Mouse (Mus musculus): Measurements from ENCODE around the gene Lpcat2b.

Gene Lpcat2b

DNA sequence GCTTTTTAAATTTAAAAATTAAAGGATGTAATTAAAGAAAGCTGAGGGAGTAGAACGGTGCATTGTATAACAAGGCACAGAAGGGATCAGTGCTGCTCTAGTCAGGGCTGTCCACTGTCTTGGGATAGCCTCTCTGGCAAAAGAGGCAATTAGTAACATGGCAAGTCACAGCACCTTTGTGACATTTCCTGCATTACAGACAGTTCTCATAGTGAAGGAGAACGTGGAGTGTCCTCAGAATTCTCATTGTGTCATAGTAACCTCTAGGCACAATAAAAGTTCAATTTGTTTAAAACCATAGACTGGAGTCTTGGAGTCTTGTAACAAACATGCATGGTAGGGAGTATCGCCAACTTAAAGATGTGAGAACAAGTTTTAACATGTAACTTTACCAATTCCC lies at the start of gene Lpcat2b:
Gene Lpcat2b (plus strand): TSS at position 301 of the 400 bp plus-strand sequence.
- WGBS, result 71% methylated on average over 3 of the region's 3 CpGs

- 94% methylated on average over 1 of the region's 1 CpGs for WGBS
Measured at GRCm38 (mm10) chr5:107387788-107388187, 43.6 kb upstream of the Lpcat2b start.

- 31% methylated on average over 2 of the region's 2 CpGs for WGBS
Measured at GRCm38 (mm10) chr5:107389373-107389772, 42.0 kb upstream of the Lpcat2b start.

DNA sequence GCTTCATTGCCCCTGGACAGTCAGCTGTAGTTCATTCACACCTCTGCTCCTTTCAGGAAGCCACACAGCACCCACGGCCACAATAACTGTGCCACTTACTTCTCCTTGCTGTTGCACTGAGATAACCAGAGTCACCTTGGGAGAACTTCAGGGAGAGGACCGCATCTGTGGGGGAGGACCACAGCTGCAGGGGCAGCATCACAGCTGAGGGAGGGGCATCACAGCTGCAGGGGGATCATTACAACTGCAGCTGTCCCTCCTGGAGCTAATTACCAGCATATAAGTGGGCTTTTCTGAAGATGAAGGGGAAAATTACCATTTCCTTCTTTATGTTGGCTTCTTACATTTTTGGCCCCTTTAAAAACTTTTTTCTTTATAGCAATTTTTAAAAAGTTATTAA lies 36.9 kb upstream of the Lpcat2b start:
- 69% methylated on average over 2 of the region's 2 CpGs for WGBS

GRCm38 (mm10) chr5:107402436-107402835 lies 28.9 kb upstream of the Lpcat2b start, which contains the start of gene Ephx4:
TSS of gene Ephx4 (plus strand) at chr5:107402736.
- WGBS, result 16% methylated on average over 5 of the region's 5 CpGs

GRCm38 (mm10) chr5:107403011-107403946 lies 28.1 kb upstream of the Lpcat2b start:
- WGBS, result under 1% methylated on average over 80 of the region's 80 CpGs

DNA sequence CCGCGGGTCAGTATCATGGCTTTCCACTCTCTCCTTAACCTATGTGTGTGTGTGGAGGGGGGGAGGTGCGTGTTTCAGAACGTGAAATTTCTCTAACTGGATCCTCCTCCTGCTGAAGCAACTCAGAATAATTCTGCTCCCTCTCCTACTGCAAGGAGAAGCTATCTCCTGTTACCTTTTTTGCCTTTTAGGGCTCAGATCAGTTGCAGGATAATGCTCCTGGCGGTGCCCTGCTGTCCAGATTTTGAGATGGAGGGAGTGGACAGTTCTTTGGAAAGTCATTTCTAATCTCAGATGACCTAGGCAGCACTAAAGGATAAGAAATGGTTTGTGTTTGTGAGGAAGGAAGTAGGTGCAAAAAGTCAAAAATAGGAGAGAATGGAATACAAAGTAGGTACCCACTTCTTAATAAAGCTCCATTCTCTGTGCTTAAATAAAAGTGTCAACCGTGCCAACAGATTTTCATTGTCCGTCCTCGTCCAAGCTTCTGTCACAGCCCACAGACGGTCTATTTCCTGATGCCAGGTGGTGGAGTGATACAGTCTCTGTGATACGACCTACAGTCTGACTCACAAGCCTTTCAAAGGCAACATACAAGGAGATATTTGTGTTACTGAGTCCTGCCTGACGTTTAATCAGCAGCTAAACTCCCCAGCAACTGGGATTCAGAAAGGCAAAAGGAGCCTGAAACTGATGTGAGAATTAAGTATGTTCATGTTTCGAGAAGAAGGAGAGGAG lies 27.2 kb upstream of the Lpcat2b start:
- WGBS, result 15% methylated on average over 12 of the region's 12 CpGs

- WGBS, result 50% methylated on average over 4 of the region's 4 CpGs
Measured at GRCm38 (mm10) chr5:107405361-107405760, 26.0 kb upstream of the Lpcat2b start.

- WGBS, result 68% methylated on average over 1 of the region's 1 CpGs
Measured at GRCm38 (mm10) chr5:107410305-107410704, 21.0 kb upstream of the Lpcat2b start.

DNA sequence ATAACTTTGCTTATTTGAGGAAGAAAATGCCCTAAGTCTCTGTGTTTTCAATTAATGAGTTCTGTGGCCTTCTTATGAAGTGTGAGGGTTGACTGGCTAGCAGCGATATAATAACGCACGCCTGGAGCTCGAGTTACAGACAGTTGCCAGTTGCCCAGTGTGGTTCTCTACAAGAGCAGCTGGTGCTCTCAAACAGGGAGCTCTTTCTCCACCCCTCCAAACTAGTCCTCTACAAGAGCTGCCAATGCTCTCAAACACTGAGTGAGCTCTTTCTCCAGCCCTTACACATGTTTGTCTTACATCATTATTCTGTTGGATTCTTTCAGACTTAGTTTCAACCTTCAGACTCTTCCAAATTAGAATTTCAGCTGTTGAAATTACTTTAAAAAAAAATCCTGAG lies 20.0 kb upstream of the Lpcat2b start:
- 21% methylated on average over 4 of the region's 4 CpGs for WGBS

- 83% methylated on average over 2 of the region's 2 CpGs for WGBS
Measured at GRCm38 (mm10) chr5:107412285-107412684, 19.1 kb upstream of the Lpcat2b start.

GRCm38 (mm10) chr5:107415098-107415497 lies 16.3 kb upstream of the Lpcat2b start:
- 46% methylated on average over 2 of the region's 2 CpGs for WGBS

- 12% methylated on average over 1 of the region's 1 CpGs for WGBS
Measured at GRCm38 (mm10) chr5:107421676-107422075, 9.7 kb upstream of the Lpcat2b start.

DNA sequence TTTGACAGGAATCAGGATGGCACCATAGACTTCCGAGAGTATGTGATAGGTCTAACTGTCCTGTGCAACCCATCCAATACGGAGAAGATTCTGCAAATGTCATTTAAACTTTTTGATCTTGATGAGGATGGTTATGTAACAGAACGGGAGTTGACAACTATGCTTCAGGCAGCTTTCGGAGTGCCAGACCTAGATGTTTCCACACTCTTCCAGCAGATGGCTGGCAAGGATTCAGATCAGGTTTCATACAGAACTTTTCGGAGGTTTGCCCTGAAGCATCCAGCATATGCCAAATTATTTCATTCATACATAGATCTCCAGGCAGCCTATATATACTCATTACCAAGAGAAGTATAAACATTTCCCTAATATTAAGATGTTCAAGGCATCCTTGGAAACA lies 2.7 kb downstream of the Lpcat2b start:
- WGBS, result 51% methylated on average over 5 of the region's 5 CpGs

GRCm38 (mm10) chr5:107436185-107436584 lies 4.8 kb downstream of the Lpcat2b start:
- 90% methylated on average over 6 of the region's 6 CpGs for WGBS

DNA sequence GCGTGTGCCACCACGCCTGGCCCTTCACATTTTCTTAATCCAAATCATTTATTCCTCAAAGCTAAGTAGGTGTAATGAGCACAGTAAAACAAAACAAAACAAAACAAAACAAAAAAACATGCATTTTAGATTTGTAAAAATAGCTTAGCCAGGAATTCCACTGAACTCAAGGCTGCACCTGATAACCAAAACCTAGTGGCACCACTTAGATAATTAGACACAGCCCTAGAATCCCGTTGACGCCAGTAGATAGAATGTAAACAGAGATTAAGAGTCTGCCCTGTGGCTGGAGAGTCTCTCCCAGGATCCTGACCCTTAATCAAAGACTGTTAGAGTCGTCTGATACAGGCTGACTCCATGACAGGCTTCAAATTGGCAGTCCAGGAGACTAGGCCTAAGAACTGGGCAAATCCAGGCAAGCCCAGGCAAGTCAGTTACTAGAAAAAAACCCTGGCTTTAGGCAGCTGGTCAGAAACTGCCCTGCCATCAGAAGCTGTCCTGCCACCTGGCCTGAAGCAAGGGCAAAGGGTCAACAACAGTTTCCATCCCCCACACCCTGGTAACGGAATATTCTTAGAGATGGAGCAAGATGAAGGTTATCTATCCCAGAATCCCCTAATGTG lies 5.3 kb downstream of the Lpcat2b start:
- WGBS, result 89% methylated on average over 6 of the region's 6 CpGs

GRCm38 (mm10) chr5:107437464-107438281 lies 6.3 kb downstream of the Lpcat2b start, which contains the start of gene Btbd8:
TSS of gene Btbd8 (plus strand) at chr5:107437997.
- under 1% methylated on average over 50 of the region's 51 CpGs for WGBS

DNA sequence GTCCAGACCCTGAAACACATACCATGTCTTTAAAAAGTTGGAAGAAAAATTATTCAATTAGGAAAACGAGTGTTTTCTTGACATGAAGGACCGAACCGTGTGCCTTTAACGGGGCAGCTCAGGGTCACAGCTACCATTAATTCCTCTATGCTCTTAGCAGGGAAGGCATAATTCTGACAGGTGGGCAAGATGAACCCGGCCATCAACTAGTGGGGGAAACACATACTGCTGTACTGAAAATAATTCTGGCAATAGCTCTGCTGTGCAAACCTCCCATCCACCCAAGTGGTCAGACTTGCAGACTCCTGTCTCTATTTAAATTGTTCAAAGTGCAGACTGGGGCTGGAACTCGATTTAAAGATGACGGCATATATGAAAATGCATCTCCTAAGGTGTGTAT lies 7.0 kb downstream of the Lpcat2b start:
- 11% methylated on average over 7 of the region's 7 CpGs for WGBS

- 60% methylated on average over 5 of the region's 5 CpGs for WGBS
Measured at GRCm38 (mm10) chr5:107441881-107442280, 10.5 kb downstream of the Lpcat2b start.

DNA sequence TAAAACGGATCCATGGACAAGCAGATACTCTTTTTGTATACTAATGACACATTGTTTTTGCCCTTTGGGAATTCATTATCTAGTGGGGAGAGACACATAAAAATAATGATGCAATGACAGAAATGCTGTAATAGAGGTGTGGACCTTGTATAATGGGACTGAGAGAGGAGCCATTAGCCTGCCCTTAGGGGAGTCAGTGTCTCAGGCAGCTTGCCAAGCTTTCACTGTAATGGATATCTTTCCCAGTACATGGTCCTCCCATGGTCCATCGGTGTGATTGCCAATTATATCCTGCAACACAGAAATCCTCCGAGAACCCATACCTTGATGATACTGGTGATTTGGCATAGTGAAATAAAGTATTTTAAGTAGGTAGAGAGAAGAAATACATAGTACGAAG lies 12.9 kb downstream of the Lpcat2b start:
- 88% methylated on average over 4 of the region's 4 CpGs for WGBS

DNA sequence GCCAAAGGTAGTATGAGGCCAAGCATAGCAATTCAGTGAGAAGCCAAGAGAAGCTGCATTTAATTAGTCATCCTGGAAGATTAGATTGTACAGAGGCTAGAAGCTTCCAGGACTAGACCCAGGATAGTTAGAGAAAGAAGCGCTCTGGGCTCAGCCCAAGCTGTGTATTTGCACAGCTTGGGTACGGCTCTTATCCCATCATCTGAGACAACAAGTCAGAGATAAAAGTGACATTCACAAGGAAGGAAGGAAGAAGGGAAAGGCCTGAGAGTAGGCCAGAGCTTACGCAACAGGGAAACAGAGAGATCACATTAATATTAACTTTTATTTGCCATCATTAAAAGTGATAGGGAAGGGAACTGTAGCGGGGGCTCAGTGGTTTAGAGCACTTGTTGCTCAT lies 16.6 kb downstream of the Lpcat2b start:
- 84% methylated on average over 4 of the region's 4 CpGs for WGBS

Data from cerebral cortex, adult 2 months (tissue).